Mouse (Mus musculus) frontal cortex, postnatal 14 days (tissue): ENCODE results near the gene Larp1b.

Source experiments
- DNase-seq, 2 experiments: peaks; one replicate each; pipeline ENCODE4 v3.0.0; 2022; ENCODE audit warnings: low spot score in 2 of 2

The Larp1b gene

DNA sequence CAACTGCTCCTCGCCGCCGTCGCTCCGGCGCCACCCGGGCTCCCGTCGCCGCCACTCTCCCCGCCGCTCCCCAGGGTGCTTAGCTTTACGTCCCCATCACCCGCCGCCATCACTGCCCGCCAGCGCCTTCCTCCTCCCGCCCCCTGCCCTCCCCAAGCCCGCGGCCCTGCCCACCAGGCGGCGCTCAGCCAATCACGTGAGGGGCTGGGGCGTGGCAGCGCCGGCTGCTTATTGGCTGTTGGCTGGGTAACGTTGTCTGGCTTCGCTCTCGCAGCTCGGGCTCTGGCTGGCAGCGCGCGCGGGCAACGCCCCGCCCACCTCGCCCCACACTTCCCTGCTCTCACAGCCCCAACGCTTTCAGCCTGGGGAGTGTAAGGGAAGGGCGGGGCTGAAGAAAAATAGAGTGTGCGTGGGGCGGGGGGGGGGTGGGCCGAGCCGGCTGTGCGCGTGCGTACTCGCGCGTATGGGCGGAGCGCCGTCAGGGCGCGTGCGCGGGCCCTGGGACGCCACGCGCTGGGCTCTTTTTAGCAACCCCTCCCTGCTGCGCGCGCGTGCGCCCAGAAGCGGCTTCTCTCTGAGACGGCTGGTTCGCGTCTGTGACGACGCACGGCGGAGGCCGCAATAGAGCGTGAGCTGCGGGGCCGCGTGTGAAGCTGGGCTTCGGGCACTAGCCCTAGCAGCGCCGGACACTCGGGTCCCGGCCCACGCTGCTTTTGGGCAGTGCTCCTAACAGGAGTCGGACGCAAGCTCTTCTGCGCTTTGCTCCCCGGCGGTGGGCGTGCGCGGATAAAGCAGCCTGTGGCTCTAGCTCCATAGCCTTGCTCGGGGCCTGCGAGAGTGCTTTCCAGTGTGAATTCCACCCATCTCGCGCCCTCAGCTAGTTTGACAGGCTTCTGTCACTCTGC is 133.5 kb downstream of the Larp1b start, which contains the start of gene Pgrmc2:
TSS of gene Pgrmc2 (minus strand) at position 162 of the 905 bp plus-strand sequence.
- peak; percentile 97 for DNase-seq

GRCm38 (mm10) chr3:41083790-41084112 is 134.1 kb downstream of the Larp1b start:
- no peak for DNase-seq

DNA sequence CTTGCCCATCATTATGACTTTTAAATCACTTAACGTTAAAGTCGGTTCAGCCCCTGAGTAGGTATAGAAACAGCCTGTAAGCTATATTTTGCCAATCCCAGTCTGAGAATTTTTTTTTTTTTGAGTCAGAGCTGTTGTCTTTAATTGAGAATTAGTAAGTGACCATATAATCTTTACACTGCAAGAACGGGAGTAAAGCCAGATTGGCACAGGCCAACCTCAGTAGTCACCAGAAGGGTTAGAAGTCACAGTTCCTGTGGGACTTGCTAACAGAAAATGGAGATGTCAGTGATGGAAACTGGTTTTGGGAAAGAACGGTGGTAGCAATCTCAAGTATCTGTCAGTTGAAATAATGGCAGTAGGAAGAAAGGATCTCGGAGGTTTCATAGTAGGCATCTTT is 134.8 kb downstream of the Larp1b start:
- no peak for DNase-seq

DNA sequence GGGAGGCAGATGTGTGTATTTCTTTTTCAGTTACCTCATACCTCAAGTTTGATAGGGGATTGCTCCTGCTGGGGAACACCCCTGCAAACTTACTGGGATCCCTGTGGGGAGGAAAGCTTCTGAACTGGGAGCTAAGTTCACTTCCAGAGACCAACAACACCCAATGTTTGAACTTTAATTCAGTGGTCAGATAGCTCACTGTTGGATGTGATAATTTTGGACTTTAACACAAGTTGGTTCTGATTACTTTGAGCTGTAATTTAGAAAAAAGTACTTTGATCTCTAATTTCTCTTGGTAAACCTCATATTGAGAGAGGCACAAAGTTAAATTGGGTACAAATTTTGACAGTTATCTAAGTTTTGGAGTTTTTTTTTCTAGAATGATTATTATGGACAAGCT is 137.4 kb downstream of the Larp1b start:
- no peak for DNase-seq
